Mouse (Mus musculus): ENCODE data around the gene Gfy. TPM values are rescaled to one million over a fixed set of nuclear protein-coding genes. Genes with fewer than 3 reads are reported as not detected.
"Not testable (repeated sequence)": the region's sequence is repeated elsewhere in the genome, so short reads cannot be mapped to it uniquely, and the experiment has no call there.

The Gfy gene
- polyA plus RNA-seq, 1 experiment from 2014 or later, result not detected

DNA sequence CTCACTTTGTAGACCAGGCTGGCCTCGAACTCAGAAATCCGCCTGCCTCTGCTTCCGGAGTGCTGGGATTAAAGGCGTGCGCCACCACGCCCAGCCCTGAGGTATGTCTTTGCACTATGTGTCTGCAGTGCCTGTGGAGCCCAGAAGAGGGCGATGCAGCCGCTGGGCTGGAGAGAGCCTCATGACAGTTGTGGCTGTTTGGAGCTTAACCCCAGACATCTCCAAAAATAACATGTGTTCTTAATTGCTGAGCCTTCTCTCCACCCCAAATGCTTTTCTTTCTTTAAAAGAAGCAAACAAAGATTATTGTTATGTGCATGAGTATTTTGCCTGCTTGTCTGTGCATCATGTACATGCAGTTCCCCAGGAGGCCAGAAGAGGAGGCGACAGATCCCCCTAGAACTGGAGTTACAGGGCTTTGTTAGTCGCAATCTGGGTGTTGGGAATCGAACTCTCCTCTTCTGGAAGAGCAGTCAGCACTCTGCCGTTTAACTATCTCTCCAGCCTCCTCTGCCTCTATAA, 24.3 kb downstream of the Gfy start:
- H3K9me3 ChIP-seq (replicated peaks), result no peaks in the 10 kb centered on the region
- WGBS, result 80% methylated on average over 12 of the region's 12 CpGs
- H3K27me3 ChIP-seq (replicated peaks), result no peaks in the 10 kb centered on the region
- peak overlapping the region; percentile 78 for H3K4me3 ChIP-seq (replicated peaks)
- peak overlapping the region; percentile 99; the same call in 1 of the 2 replicates for H3K27ac ChIP-seq (replicated peaks)
- H3K4me2 ChIP-seq, result peak overlapping the region; percentile 63
- peak overlapping the region; percentile 20; the same call in 1 of the 2 replicates for H3K9ac ChIP-seq (replicated peaks)
- peaks cover 26% of the 10 kb centered on the region for H3K36me3 ChIP-seq
- H3K4me1 ChIP-seq, result peaks cover 26% of the 10 kb centered on the region
- 0 out of 2 replicates have a peak, but pooled peaks have one; percentile 1 for ATAC-seq (ENCODE audit: low FRiP score)

DNA sequence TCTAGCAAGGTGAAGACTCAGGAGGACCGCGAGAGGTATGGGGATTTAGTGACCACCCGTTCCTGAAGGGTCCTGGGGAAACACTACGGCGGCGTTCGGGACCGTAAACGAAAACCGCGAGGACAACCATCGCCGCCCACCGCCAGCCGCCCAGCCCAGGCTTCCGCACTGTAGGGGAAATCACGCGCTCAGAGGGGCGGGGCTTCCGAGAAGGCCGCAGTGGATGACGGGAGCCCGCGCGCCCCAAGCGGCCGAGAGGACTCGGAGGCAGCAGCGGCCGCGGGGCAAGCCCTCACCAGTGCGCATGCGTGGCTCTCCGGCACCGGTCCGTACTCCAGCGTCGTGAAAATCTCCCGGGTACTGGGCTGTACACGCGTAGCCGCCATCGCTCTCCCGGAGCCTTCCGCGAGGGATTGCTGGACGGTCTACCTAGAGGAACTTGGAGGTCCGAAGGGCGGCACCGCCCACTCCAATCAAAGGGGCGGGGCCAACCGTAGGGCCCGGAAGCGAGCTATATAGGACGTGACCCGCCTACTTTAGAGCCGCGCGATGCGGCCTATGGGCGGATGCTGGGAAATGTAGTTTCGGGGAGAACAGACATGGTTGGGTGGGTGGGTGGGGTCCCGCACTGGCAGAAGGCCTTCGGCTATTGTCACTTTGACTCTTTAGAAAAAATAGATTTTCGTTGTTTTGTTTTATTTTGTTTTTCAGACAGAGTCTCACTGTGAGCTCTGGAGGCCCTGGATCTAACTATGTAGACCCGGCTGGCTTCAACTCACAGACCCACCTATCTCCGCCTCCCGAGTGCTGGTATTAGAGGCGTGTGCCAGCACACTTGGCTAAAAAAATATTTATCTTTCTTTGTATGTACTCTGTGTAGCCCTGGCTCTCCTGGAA, 25.0 kb downstream of the Gfy start, which contains the start of the genes Pih1d1 and Aldh16a1:
Gene Pih1d1, plus strand, starts transcription at position 208 of the 897 bp plus-strand sequence.
Gene Aldh16a1, minus strand, starts transcription at position 489 of the 897 bp plus-strand sequence.
- Histone ChIP-seq H3K4me3 (replicated peaks) (peak within 1 kb of the TSS; percentile 78), H3K4me2 (peak within 1 kb of the TSS; percentile 63), H3K9me3 (replicated peaks) (no peaks in the 10 kb centered on the region), H3K27ac (replicated peaks) (peak within 1 kb of the TSS; percentile 99), H3K36me3 (peaks cover 19% of the 10 kb centered on the region), H3K4me1 (peaks cover 26% of the 10 kb centered on the region), H3K9ac (replicated peaks) (peak within 1 kb of the TSS; percentile 74), H3K27me3 (replicated peaks) (no peaks in the 10 kb centered on the region)
- 5% methylated on average over 69 of the region's 69 CpGs for WGBS
- ATAC-seq (ENCODE audit: low FRiP score), result peak; percentile 95

GRCm38 (mm10) chr7:45153586-45153985, 25.8 kb downstream of the Gfy start:
- Histone ChIP-seq H3K27ac (replicated peaks) (peak overlapping the region; percentile 99), H3K9ac (replicated peaks) (peak overlapping the region; percentile 74), H3K9me3 (replicated peaks) (no peaks in the 10 kb centered on the region), H3K4me3 (replicated peaks) (peak overlapping the region; percentile 78), H3K4me2 (peak overlapping the region; percentile 63), H3K27me3 (replicated peaks) (no peaks in the 10 kb centered on the region), H3K36me3 (peaks cover 12% of the 10 kb centered on the region; the same call in 1 of the 2 replicates), H3K4me1 (peaks cover 26% of the 10 kb centered on the region)
- WGBS, result 1% methylated on average over 5 of the region's 5 CpGs
- peak; percentile 2 for ATAC-seq (ENCODE audit: low FRiP score)

DNA sequence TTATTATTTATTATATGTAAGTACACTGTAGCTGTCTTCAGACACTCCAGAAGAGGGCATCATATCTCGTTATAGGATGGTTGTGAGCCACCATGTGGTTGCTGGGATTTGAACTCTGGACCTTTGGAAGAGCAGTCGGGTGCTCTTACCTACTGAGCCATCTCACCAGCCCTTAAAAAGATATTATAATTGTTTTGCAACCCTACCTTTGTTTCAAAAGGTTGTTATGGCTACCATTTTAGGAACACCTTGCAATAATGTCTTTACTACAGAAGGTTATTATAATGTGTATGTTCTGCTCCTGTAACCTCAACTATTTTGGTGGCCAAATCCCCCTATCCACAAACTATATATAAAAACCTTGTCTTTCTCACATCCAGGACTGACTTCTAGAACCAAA, 26.3 kb downstream of the Gfy start:
- 92% methylated on average over 2 of the region's 2 CpGs for WGBS
- H3K27me3 ChIP-seq (replicated peaks); H3K36me3 ChIP-seq; H3K9me3 ChIP-seq (replicated peaks); H3K27ac ChIP-seq (replicated peaks); H3K4me2 ChIP-seq; ATAC-seq (ENCODE audit: low FRiP score); H3K9ac ChIP-seq (replicated peaks); H3K4me3 ChIP-seq (replicated peaks): not testable (repeated sequence)
- H3K4me1 ChIP-seq, result peaks cover 26% of the 10 kb centered on the region

- H3K27ac ChIP-seq (replicated peaks), result peak overlapping the region; percentile 28; the same call in 1 of the 2 replicates
- H3K27me3 ChIP-seq (replicated peaks), result no peaks in the 10 kb centered on the region
- H3K9ac ChIP-seq (replicated peaks), result no peak overlapping the region; the same call in 1 of the 2 replicates
- WGBS, result 55% methylated on average over 11 of the region's 11 CpGs
- no peaks in the 10 kb centered on the region for H3K9me3 ChIP-seq (replicated peaks)
- no peaks in the 10 kb centered on the region for H3K36me3 ChIP-seq
- no peak overlapping the region for H3K4me2 ChIP-seq
- ATAC-seq (ENCODE audit: low FRiP score), result no peak
- H3K4me3 ChIP-seq (replicated peaks), result no peak overlapping the region
- H3K4me1 ChIP-seq, result peaks cover 26% of the 10 kb centered on the region
Measured at GRCm38 (mm10) chr7:45151303-45151702, 28.1 kb downstream of the Gfy start.

DNA sequence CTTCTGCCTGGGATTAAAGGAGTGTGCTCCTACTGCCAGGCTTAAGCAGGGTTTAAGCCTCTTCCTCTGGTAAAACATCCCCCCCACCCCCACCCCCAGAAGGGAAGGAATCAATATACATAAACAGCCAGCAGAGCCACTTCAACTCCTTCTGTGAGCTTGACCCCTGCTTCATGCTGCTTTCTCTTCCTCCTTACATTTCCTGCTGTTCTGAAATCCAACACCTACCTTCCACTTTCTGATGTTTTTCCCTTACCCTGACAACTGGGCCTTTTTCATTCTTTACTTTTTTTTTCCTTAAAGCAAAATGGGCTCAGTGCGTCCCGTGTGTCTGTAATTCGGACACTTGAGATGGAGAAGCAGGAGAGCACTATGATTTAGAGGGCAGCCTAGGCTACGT, 29.0 kb downstream of the Gfy start:
- Histone ChIP-seq H3K9ac (replicated peaks) (no peak overlapping the region), H3K4me3 (replicated peaks) (no peak overlapping the region), H3K27ac (replicated peaks) (no peak overlapping the region), H3K4me2 (no peak overlapping the region), H3K9me3 (replicated peaks) (no peaks in the 10 kb centered on the region), H3K4me1 (peaks cover 21% of the 10 kb centered on the region), H3K27me3 (replicated peaks) (no peaks in the 10 kb centered on the region), H3K36me3 (no peaks in the 10 kb centered on the region)
- ATAC-seq (ENCODE audit: low FRiP score), result no peak
- WGBS, result 71% methylated on average over 4 of the region's 4 CpGs

DNA sequence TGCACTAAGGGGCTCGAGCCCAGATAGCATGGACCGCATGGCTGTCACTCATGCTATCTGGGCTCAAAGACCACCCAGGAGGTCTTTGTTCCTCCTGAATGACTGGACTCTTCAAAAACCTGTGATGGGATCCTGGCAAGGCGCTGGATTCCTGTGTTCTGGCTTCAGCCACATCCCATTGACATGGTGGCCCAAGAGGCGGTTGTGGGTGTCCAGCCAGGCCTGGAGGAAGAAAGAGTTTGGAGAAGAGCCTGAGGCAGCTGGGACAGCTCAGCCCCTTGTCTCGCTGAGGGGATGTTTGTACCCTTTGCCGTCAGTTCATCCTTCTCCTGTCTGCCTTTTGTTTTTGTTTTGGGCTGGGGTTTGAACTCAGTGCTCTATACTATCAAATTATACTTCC, 29.8 kb downstream of the Gfy start:
- no peaks in the 10 kb centered on the region for H3K27me3 ChIP-seq (replicated peaks)
- no peak overlapping the region for H3K4me3 ChIP-seq (replicated peaks)
- H3K4me1 ChIP-seq, result peaks cover 13% of the 10 kb centered on the region
- H3K4me2 ChIP-seq, result no peak overlapping the region
- no peak overlapping the region for H3K27ac ChIP-seq (replicated peaks)
- WGBS, result 36% methylated on average over 6 of the region's 6 CpGs
- ATAC-seq (ENCODE audit: low FRiP score), result no peak
- H3K9ac ChIP-seq (replicated peaks), result no peak overlapping the region
- no peaks in the 10 kb centered on the region for H3K9me3 ChIP-seq (replicated peaks)
- no peaks in the 10 kb centered on the region for H3K36me3 ChIP-seq

GRCm38 (mm10) chr7:45148534-45149098, 30.8 kb downstream of the Gfy start:
- H3K4me3 ChIP-seq (replicated peaks), result no peak overlapping the region
- H3K36me3 ChIP-seq, result 0 out of 2 replicates have a peak, but pooled peaks cover 3% of the 10 kb centered on the region
- WGBS, result 71% methylated on average over 4 of the region's 4 CpGs
- H3K4me2 ChIP-seq, result no peak overlapping the region
- no peak for ATAC-seq (ENCODE audit: low FRiP score)
- H3K4me1 ChIP-seq, result peaks cover 12% of the 10 kb centered on the region
- H3K27ac ChIP-seq (replicated peaks), result no peak overlapping the region
- H3K27me3 ChIP-seq (replicated peaks), result no peaks in the 10 kb centered on the region
- H3K9me3 ChIP-seq (replicated peaks), result no peaks in the 10 kb centered on the region
- H3K9ac ChIP-seq (replicated peaks), result no peak overlapping the region

GRCm38 (mm10) chr7:45147899-45148298, 31.5 kb downstream of the Gfy start:
- Histone ChIP-seq H3K9me3 (replicated peaks) (no peaks in the 10 kb centered on the region), H3K4me3 (replicated peaks) (no peak overlapping the region), H3K4me1 (0 out of 2 replicates have a peak, but pooled peaks cover 7% of the 10 kb centered on the region), H3K27ac (replicated peaks) (no peak overlapping the region), H3K9ac (replicated peaks) (no peak overlapping the region), H3K4me2 (no peak overlapping the region), H3K36me3 (0 out of 2 replicates have a peak, but pooled peaks cover 3% of the 10 kb centered on the region), H3K27me3 (replicated peaks) (no peaks in the 10 kb centered on the region)
- ATAC-seq (ENCODE audit: low FRiP score), result no peak
- WGBS, result 85% methylated on average over 11 of the region's 11 CpGs

- 95% methylated on average over 11 of the region's 11 CpGs for WGBS
- H3K4me1 ChIP-seq, result 0 out of 2 replicates have a peak, but pooled peaks cover 7% of the 10 kb centered on the region
- no peaks in the 10 kb centered on the region for H3K27me3 ChIP-seq (replicated peaks)
- H3K27ac ChIP-seq (replicated peaks), result no peak overlapping the region
- H3K4me2 ChIP-seq, result no peak overlapping the region
- no peak overlapping the region for H3K9ac ChIP-seq (replicated peaks)
- H3K4me3 ChIP-seq (replicated peaks), result no peak overlapping the region
- H3K36me3 ChIP-seq, result 0 out of 2 replicates have a peak, but pooled peaks cover 3% of the 10 kb centered on the region
- no peak for ATAC-seq (ENCODE audit: low FRiP score)
- H3K9me3 ChIP-seq (replicated peaks), result no peaks in the 10 kb centered on the region
Measured at GRCm38 (mm10) chr7:45147267-45147666, 32.1 kb downstream of the Gfy start.

DNA sequence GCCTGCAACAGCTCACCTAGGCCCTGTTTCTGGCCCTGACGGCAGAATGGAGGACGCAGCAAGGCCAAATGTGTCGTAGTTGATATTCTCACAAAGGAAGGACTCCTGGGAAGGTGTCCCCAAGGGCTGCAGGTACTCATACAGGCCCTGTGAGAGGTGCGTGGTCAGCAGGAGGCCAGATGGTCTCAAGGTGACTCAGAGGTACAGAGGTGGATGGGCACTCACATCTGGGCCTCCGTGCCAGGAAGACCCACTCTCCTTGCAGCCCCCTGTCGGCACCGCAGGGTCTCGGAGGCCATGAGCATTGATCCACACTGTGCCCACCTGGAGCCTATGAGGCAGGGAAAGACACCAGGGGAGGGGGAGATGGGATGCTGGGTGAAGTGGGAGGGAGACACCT, 33.9 kb downstream of the Gfy start:
- H3K4me3 ChIP-seq (replicated peaks), result no peak overlapping the region
- no peaks in the 10 kb centered on the region for H3K27me3 ChIP-seq (replicated peaks)
- no peaks in the 10 kb centered on the region for H3K9me3 ChIP-seq (replicated peaks)
- 97% methylated on average over 8 of the region's 8 CpGs for WGBS
- H3K4me2 ChIP-seq, result no peak overlapping the region
- no peak overlapping the region for H3K27ac ChIP-seq (replicated peaks)
- ATAC-seq (ENCODE audit: low FRiP score), result no peak
- 0 out of 2 replicates have a peak, but pooled peaks cover 3% of the 10 kb centered on the region for H3K36me3 ChIP-seq
- H3K4me1 ChIP-seq, result no peaks in the 10 kb centered on the region
- H3K9ac ChIP-seq (replicated peaks), result no peak overlapping the region

Measured in neural tube, embryonic 15.5 days (tissue).